Mouse (Mus musculus): ENCODE measurements at regions not wholly inside any gene's neighbourhood (a gene's known extent, or its start where the extent isn't known, plus 50 kb on each side); places are given as distances from the start of the nearest gene placed in this dataset.
A peak's percentile ranks its signal among the peaks of the same experiment; 100 is the strongest.

GRCm38 (mm10) chr4:82234443-82234842 is 471.1 kb downstream of the Nfib start:
- no peak for DNase-seq

DNA sequence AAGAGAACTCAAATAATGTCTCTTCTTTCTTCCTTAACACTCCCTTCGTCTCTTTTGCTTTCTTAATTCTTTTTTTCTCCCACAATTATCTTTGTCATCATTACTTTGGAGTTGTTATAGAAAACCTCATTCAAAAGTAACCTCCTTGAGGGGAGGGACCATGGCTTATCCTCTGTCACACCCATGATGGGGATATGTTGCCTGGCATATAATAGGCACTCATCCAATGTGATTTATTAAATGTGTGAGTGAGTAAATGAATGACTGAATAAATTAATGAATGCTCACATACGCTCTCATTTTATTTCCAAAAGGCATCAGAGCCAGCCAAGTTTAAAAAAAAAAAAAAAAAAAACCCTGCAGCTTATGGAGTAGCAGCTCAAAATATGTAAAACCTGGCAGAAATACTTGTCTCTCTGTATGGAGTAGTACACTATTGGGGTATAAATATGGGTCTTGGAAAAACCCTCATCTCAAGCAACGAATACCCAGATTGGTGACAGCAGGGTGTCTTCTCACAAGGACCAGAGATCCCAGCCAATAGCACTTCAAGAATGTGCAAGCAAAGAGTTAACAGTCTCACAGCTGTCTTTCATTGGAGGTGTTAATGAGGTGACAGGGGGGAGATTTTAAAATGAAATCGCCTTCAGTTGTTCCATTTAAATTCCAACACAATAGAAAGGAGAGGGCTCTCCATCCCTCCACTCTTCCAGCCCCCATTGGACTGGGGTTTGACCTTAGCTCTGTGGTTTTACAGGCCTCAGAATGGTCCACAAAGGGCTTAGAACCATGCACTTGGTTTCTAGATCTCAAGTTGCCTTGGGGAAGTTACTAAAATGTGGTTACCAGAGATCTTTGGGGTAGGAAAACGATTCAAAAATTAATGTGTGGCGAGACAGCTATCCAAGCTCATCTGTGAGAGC is 479.1 kb downstream of the Nfib start:
- no peak for DNase-seq

DNA sequence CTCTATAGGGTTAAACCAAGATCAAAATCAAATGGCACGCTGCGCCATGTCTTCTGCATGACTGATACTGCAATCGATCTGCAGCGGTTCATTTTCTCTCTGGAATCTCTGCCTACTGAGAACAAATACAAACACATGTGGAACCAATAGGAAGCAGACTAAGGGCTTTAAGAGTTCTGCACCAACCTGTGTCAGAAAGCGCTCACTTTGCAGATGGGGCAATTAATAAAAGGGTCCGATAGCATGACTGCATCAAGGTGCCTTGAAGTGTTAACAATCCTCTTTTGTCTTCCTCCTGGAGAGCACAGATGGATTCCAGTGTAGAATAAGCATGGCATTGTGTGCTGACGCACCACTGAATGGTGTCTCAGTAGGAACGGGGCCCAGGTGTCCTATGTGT is 484.8 kb downstream of the Nfib start:
- DNase-seq, result no peak

GRCm38 (mm10) chr4:82220120-82220714 is 485.3 kb downstream of the Nfib start:
- DNase-seq, result no peak

DNA sequence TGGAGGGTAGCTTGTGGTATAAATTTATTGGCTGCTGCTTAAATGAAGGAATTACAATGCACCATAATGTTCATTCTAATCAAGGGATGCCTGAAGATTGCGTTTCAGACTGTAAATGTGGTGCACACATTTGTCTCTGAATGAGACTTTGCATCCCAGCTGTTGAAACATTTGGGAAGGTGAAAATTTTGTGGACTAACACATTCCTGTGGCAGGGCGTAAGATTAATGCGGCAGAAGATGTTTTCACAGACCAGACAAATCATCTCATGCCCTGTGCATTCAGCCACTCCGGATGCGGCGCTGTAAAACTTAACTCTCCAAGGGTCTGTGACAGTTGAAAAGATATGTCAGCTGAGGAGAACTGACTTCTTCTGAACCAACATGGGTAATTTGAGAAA is 486.9 kb downstream of the Nfib start:
- no peak for DNase-seq

- DNase-seq, result no peak
Observed at GRCm38 (mm10) chr4:82207031-82207430, 498.5 kb downstream of the Nfib start.

GRCm38 (mm10) chr4:82200306-82200705 is 505.2 kb downstream of the Nfib start:
- no peak for DNase-seq

DNA sequence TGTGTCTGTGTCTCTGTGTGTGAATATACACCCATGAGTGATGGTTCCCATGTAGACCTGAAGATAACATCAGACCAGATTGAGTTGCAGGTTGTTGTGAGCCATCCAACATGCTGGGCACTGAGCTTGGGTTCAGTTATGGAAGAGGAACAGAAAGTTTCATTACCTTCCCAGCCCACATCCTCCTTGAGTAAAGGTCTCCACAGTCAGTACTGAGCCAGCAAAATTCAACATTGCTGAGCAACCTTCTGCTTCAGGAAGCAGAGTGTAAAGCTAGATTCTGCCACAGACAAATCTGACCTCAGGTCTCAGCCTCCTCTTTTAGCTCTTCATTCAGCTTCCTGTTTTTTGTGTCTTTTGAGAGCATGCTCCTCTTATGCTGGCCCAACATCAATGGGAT is 506.4 kb downstream of the Nfib start:
- no peak for DNase-seq

DNA sequence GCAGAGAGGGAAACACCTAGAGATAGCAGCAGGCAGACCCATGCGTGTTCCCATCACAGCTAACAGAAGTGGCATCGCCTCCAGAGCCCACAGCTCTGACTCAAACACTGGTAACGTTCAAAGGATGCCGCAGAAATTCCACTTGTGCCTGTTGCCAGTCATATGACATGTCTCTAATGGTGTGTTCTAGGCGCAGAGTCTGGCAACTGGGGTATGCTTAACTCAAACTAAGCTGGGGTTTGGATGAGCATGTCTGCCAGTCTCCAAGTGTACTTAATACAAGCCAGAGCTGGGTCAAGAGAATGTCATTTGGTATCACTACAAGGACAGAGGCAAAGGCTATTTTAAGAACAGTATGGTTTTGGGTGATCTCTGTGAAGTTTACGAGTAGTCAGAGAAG is 507.9 kb downstream of the Nfib start:
- peak; percentile 41 for DNase-seq

DNA sequence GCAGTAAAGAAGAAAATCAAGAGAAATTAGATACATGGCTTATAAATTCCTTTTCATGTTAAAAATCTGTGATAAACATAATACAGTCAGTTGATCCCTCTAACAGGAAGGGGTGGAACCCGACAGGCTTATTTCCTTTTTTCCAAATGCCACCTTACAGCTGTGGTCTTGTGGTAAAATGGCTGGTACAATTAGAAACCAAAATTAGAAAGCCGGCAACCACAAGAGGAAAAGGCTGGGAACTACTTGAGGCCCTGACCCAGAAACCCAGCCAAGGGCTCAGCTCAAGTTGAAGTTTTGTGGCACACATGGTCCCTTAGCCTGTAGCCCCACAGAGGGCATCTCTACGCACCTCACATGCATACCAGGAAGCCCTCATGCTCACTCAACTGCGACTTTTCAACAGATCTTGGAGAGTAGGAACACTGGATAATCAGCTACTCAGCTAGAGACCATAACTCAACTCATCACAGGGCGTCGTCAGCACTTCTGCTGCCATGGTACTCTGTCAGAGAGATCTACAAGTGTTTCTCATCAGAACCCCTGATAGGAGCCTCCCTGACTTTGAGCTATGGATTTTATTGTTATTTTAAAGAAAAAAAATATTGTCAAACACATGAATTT is 509.4 kb downstream of the Nfib start:
- no peak for DNase-seq

DNA sequence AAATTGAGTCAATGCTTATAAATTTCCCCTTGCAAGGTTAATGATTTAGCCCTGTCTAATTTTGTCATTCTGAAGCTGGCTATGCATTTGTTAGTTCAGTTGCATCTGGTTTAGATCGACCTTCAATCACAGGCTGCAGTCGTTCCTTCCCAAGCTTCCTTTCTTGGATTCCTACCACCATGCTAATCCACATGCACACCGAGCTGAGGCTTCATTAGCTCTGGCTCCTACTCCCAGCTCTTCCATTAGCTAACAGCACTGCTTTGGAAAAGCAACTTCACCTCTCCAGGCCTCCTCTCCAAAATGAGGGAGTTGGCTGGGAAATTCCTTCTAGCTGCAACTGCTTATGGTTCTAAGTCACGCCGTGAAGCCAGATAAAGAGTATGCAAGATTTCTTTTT is 511.6 kb downstream of the Nfib start:
- DNase-seq, result no peak

- DNase-seq, result no peak
Observed at GRCm38 (mm10) chr4:82186892-82187291, 518.7 kb downstream of the Nfib start.

DNA sequence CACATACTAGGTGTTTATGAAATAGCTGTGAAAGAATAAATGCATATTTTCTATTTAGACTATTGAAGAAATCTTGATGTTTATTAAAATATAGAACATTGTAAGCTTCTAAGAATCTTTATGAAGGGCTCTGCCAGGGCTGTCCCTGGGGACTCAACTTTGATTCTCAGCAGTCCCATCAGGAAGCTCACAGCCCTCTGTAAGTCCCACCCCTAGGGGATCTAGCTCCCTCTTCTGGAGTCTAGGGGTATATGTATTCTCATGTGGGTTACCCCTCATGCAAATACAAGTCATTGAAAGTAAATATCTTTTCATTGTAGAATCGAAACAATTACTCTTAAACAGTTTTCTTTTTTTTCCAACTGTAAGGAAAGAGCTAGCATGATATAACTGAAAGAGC is 521.6 kb downstream of the Nfib start:
- no peak for DNase-seq

- DNase-seq, result no peak
Observed at GRCm38 (mm10) chr4:82178112-82178511, 527.4 kb downstream of the Nfib start.

GRCm38 (mm10) chr4:82176723-82177122 is 528.8 kb downstream of the Nfib start:
- no peak for DNase-seq

GRCm38 (mm10) chr4:82173461-82174085 is 532.0 kb downstream of the Nfib start:
- no peak for DNase-seq

DNA sequence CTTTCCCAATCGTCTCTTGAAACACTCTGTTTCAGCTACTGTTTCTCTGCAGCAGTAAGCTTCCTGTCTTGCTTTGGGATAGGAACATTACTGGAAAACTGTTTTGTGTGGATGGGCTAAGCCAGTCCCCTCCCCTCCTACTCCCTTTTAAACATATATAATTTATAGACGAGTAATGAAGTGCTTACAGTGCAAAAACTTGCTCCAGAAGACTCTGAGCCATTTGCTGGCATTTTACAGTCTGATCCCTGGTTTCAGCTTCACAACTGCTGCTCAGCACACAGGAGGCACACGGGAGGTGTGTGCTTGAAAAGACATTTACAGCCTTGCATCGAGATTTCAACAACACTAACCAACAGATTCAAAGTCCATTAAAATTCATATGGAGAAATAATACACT is 534.6 kb downstream of the Nfib start:
- no peak for DNase-seq

- no peak for DNase-seq
Observed at GRCm38 (mm10) chr4:82168032-82168431, 537.5 kb downstream of the Nfib start.

DNA sequence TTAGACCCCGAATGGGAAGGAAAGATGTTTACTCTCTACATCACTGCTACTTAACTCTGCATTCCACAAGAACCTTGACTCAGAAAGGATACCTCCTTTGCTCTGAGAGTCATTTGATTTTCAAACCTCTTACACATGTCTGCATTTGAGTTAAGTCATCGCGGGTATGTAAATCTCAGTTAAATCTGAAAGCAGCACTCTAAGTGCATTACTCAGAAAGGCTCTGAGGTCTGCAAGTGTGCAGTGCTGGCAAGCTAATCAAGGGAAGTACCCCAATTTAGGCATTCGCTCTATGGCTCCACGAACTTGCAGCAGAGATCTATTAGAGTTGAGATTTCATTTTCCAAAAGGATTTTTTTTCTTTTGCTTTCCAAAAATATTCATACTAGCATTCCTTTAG is 538.2 kb downstream of the Nfib start:
- DNase-seq, result no peak

DNA sequence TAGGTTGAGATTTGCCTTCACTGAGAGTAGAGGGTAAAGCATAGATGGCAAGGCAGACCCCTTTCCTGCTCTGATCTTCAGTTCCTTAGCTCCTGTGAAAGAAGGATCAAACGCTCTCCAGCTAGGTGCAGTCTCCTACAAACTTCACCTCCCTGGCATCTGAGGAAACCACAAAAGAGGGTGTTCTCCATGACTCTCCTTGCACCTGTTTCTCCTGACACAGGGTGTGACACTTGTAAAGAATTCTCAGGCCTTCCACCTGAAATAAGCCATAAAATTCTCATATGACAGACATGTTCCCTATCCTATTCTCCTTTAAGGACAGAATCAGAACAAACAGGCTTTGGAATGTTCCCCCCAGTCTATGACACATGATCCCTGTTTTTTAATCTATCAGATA is 538.7 kb downstream of the Nfib start:
- no peak for DNase-seq

DNA sequence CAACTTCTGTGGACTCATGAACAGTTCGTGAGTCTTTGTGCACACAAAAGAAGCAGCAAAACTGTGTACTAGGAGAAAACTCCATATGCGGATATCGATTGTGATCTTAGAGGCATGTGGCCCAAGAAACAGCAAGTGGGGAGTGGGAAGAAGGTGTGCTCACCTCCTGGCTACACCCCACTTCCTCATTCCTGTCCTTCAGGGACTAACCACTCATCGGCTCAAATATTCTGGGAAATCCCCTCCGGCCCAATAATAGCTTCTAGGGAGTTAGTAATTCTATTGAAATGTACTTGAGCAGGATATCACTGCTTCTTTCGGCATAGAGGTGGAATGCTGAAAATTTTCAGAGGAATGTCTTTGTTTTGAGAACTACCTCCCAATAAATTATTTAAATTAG is 539.5 kb downstream of the Nfib start:
- DNase-seq, result no peak

GRCm38 (mm10) chr4:82164058-82164457 is 541.5 kb downstream of the Nfib start:
- peak; percentile 16 for DNase-seq

- no peak for DNase-seq
Observed at GRCm38 (mm10) chr4:82161818-82162217, 543.7 kb downstream of the Nfib start.
